Mouse (Mus musculus): ENCODE data around the gene Map3k5.

Gene Map3k5

DNA sequence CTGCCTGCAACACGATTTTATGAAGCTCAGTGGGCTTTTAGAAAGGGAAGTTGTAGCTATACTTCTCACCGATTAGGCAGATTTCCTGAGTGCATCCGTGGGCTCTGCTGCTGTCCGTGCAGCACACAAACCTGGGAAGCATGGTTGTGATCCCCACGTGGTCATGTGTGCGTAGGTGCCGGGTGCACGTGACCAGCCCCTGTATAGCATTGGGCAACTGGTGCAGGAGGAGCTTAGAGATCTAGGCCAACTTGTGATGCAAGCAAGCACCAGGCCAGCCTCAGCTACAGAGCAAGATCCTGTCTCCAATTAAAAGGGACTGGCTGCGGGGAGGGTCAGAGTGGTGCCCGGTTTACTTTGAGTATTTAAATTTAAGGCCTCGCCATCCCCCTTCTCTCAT lies 232.5 kb downstream of the Map3k5 start:
- no peak for DNase-seq

DNA sequence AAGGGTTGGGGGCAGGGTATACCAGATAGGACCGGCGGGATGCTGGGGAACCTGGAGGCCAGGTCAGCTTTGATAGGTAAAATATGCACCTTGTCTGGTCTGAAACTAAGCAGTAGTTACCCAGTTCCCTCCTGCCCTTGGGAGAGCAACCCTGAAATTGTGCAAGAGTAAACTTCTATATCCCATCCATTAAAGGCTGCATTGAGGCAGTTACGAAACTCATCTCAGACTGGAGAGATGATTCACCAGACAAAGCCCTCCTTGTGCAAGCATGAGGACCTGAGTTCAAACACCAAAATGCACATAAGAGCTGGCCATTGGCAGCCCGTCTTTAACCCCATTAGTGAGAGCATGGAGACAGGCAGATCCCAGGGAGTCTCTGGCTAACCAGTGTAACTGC lies 233.2 kb downstream of the Map3k5 start:
- no peak for DNase-seq

DNA sequence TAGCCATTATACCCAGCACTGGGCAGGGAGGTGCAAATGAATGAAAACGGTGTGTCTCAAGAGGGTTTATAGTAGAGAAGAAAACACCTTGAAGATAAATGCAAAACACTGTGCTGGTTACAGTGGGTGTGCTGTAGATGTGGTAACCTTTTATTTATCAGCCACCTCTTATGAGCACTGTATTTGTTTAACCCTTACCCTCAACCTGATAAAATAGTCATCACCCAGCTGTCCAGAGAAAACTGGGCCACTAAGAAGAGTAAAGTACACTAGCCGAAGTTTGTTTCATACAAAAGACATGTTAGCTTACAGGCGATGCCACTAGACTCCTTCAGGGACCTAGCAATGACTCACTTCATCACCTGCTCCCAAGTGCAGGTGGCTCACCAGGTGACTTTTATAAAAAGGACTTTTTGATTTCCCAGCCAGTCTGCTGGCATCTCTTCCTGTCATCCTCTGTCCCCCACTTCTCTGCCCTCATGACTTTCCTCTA lies 235.0 kb downstream of the Map3k5 start:
- no peak for DNase-seq

DNA sequence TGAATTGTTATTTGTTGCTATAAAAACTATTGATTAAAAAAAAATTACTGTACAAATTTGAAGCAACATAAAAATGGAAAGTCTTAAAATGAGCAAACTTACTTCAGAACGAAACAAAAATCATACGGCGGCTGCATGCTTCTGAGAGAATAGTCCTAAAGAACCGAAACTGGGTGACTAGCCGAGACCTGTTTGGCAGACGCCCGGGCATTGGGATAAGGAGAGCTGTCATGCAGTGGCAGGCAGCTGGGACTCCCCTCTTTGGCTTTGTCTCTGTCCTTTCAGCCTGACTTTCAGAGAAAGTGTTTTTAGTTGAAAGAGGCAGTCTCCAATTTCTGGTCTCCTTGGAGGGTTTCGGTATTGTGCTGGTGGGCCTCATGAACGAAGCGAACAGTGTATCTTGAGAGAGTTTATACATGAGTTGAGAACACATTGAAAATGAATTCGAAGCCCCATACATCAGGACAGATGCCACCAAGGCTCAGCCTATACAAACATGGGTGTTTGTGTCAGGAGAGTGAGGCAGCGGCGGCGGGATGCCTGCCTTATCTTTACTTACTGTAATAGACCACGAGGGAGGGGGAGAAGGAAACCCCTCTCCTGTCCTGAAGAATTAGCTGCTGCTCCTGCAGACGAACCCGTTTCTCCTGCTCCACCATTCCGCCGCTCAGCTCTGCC lies 235.8 kb downstream of the Map3k5 start:
- no peak for DNase-seq

DNA sequence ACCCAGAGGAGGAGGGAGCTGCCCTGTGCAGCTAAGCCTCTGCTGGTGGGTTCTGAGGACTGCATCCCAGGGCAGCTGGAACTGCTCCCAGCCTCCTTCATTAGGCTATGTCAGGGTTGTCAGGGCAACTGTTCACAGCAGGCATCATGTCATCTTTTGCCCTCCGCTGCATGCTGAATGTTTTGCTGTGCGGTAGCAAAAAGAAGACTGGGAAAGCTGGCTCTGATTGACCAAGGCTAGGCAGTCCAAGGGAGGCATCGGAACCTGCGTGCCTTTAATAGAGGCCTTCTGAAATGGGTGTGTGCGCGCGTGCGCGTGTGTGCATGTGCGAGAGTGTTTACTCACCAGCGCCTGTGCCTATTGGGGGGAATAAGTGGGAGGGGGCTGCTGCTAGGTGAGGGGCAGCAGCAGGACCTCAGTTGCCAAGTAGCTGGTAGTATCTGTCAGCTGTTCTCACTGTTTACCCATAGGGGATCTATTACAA lies 236.4 kb downstream of the Map3k5 start:
- peak; percentile 71 for DNase-seq

DNA sequence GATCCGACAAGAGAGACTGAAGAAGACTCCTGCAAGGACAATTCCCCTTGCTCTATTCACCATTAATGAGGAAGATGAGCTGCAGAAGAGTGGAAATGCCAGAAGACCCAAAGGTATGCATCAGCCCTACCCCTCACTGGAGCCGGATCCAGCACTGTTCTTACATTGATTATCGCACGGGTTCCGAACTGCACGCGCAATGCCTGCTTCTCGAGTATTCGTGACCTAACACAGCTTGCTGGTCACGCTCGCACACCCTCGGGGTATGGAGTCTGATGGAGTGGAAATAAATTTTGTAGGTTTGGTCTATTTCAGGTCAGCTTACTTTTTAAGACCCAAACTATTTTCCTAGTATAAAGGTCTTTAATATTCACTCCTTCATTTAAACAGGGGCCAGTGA lies 236.9 kb downstream of the Map3k5 start:
- no peak for DNase-seq

DNA sequence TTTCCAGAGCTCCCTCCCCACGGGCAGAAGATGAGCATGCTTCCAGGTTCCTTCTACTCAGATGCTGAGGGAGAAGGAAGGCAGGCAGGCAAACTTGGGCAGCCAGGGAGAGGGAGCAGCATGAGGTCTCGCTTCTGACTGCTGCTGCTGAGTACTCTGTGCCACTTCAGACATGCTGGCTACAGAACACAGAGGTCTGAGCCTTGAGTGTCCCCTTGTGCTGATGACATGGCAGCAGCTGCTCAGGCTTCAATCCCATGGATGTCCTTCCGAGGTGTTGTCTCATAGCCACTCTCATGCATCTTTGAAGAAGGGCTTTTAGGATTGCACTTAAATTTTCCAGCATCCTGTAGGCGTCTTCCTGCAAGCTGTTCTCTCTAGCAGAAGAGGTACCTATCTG lies 237.5 kb downstream of the Map3k5 start:
- DNase-seq, result no peak

DNA sequence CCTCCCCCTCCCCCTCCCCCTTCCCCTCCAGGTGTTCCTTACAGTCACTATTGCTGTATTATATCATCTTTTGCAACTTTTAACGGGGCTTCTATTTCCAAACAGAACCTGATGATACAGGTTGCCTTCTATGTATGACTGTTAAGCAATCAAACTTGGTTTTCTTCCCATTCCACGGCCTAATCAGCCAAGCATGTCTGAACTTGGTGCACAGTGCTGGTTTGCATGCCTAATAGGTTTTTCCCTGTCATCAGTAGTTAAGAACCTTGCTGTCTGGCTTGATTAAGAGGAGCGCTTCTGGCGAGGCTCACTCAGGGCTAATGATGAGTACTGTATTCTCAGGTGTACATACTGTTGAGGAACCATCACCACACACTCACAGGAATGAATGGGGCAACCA lies 239.5 kb downstream of the Map3k5 start:
- DNase-seq, result no peak

DNA sequence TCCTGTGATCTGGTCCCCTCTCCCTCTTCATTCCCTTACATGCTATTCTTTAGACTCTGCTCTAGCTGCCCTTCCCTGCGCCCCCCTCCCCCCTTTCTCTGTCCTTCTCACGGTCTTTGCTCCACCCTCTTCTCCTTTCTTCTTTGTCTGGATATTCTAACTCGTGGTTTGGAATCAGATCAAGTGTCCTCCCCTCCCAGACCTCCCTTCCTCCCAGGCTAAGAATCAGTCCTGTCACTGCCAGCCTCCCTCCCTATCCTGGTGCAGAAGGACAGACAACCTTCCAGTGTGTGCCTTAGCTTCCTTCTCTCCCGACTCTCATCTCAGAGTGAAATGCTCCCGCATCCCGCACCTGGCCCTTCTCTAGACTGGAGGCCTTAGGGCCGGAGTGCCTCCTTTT lies 241.8 kb downstream of the Map3k5 start:
- no peak for DNase-seq

DNA sequence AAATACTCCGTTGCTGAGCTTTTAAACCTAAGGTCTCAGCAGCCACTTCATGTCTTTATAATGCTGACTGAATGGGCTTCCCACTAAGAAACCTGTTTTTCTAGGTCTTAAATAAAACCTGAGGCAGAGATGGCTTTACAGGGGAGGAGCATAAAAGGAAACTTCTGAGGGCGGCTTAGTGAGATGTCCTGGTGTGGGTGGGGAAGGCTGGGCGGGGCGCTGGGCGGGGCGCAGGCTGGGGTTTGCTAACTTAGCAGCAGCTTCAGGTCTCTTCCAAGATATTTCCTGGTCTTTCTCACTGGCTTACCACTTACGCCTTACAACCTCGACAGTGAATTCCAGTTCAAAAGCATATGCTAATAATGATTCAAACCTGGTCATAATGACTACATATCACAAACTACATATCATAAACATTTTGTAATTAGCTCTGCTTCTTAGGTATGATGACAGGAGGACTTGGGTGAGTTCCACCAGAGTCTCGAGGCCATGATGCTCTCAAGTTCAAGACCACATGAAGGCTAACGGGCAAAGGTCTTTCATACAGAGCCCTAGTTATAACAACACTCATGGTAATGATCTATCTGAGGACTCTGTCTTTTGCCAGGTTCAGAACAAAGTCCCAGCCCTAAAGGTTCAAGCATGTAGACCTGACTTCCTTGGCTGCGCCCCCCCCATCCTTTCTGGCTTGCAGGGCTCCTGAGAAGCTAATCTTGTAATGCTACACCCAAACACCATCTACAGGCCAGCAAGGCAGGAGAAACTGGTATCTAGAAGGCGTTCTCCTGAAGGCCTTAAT lies 244.7 kb downstream of the Map3k5 start:
- no peak for DNase-seq

DNA sequence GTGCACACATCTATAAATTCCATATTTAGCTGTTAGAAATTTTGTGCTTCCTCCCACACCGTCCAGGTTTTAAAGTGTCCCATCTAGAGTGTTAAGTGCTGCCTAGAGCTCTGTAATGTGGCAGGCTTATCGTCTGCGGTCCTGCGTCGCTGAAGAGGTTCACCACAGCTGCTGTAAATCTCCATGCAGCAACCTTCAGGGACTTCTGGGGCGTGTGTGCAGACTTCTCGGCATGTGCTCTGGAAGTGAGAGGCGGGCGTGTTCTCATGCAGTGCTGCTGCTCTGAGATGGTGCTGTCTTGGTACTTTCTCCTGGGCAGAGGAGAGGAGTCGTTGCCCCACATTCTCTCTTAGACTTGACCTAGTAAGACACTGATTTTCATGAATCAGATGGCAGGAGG lies 246.9 kb downstream of the Map3k5 start:
- DNase-seq, result no peak

DNA sequence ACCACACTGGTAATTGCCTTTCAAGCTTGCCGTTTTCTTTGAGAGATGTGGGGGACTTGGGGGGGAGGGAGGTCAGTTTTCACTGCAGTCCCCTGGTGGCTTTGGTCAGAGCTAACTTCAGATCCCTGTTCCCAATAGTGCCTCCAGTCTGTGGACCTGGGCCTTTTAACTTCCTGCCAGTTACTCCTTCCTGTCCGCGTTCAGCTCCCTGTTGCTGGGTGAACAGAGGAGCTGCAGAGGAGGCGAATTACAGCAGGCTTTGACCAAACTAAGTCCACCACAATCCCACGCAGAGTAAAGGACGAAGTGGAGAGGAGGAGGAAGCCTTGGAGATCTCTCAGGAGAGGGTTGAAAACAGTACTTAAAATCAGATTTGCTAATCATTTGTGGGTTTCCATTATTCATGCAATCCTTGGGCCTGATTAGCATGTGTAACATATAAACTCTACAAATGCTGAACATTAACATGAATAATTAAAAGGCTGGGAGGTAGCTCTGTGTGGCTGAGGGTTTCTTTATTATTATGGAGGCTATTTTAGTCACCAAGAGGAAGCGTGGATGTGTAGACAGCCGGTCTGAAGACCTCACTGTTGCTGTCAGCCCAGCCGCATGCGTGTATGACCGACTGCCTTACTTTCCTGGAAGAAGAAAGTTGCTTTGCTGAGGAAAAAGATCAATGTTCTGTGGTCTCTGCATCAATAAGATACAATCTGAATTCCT lies 247.6 kb downstream of the Map3k5 start:
- DNase-seq, result no peak

DNA sequence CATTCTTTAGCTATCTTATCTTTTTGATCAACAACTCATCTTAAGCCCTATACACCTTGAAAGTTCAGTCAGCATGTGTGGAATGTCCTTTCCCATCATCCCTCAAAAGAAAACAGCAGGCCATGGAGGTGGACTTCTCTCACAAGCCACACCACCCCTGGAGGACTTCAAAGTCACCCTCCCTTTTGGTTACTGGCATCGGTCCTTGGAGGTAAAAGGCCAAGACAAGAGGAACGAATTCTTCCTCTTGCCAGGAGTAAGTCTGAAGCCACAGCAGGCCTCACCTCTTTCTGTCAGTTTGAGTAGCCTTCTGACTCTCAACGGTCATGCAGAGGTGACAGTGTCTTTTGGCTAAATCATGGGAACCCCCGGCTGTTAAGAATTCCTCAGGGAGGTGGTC lies 250.1 kb downstream of the Map3k5 start:
- DNase-seq, result no peak

DNA sequence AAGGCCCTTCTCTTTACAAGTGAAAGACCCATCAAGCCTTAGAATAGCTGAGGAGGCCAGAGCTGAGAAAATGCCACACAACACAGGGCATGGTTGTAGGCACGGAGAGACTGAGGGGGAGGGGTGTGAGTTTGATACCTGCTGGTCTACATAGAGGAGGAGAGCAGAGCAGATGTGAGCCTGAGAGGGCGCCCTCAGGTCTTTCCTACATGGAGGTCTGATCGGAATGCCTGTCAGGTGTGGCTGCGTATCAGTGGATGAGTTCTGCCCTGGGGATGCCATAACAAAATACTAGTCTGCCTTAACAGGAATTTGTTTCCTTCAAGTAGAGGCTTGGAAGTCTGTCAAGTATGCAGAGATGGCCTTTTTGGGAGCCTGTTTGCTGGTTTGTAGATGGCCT lies 251.0 kb downstream of the Map3k5 start:
- DNase-seq, result no peak

DNA sequence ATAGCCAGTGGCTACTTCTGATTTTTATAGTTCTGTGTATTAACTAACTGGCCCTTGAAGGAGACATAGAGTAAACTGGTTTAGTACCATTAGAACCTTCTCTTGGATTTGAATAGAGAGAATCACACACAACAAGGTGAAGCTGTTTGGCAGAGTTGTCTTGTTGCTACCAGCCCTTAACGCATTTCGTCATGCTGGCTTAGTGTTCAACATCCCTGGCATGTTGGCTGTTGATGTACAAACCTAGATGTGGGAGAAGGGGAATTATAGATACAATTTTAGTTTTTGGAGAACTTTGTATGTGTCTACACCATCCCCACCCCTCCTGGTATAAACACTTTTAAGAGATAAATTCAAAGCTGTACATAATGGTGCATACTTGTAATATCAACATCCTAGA lies 251.5 kb downstream of the Map3k5 start:
- no peak for DNase-seq

DNA sequence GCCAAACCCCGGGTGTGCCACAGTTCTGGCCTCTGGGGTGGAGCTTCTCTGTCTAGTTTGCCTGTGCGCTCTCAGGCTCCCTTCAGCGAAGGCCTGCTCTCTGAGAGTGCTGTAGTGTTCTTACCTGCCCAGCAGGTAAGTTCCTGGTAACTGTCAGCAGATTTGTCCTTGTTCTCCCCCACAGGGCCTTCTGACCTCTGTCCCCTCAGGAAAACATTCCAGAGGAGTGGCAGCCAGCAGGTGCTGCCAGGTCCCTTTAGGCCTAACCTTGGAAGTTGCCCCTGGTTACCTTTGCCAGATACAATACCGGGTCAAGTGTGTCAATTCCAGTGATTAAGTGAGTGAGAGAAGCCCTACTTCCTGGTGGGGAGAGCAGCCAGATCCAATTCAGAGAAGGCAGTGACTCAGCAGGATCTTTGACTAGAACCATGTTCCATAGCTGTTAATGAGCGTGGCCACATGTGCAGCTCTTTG lies 252.6 kb downstream of the Map3k5 start:
- DNase-seq, result no peak

DNA sequence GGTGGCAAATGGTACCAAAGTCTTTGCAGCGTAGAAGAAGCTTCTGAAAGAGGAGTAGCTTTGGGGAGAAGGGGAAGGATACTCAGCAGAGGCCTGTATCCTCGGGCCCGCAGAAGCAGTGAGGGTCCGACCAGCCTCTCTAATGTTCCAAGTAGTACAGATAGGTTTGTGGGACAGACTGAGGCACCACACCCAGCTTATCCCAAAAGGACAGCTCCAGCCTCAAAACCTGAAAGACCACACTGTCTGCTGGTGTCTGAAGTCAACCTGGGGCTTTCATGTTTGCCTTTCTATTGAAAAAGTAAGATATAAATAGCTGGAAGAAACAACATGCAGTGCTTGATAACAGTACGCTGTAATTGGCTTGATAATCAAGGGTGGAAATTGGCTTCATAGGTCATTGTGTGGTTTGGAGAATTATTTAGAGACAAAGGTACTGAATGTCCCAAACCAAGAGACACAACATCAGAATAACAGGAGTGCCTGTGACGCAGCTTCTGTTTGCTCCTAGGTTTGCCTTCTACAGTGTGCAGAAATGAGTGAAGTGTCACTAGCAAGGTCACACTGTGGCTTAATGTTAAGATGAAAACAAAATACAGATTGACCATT lies 256.0 kb downstream of the Map3k5 start:
- no peak for DNase-seq

Measured in lung, postnatal 14 days (tissue).